Mouse (Mus musculus) right cerebral cortex, postnatal 4 days (tissue): ENCODE measurements around the gene Scnm1.

Source experiments
- DNase-seq: peaks from one replicate; pipeline ENCODE4 v3.0.0-alpha.2; 2022

The Scnm1 gene

GRCm38 (mm10) chr3:95106338-95107117 is 27.3 kb downstream of the Scnm1 start, which contains the start of gene Pip5k1a:
Pip5k1a (minus strand) TSS chr3:95106930.
- peak; percentile 98 for DNase-seq

- DNase-seq = no peak
These were observed 28.0 kb downstream of the Scnm1 start for GRCm38 (mm10) chr3:95105586-95106337.

GRCm38 (mm10) chr3:95105121-95105520 is 28.7 kb downstream of the Scnm1 start:
- no peak for DNase-seq

- DNase-seq = no peak
These were observed 33.0 kb downstream of the Scnm1 start for GRCm38 (mm10) chr3:95100854-95101253.

GRCm38 (mm10) chr3:95088071-95088470 is 45.7 kb downstream of the Scnm1 start:
- DNase-seq = no peak
